Mouse (Mus musculus): ENCODE measurements around the gene Stim2. TPM values are rescaled to one million over a fixed set of nuclear protein-coding genes. Genes with fewer than 3 reads are reported as not detected.

The Stim2 gene
- total RNA-seq, 2 experiments from 2014 or later = 26.8 to 34.9 TPM

DNA sequence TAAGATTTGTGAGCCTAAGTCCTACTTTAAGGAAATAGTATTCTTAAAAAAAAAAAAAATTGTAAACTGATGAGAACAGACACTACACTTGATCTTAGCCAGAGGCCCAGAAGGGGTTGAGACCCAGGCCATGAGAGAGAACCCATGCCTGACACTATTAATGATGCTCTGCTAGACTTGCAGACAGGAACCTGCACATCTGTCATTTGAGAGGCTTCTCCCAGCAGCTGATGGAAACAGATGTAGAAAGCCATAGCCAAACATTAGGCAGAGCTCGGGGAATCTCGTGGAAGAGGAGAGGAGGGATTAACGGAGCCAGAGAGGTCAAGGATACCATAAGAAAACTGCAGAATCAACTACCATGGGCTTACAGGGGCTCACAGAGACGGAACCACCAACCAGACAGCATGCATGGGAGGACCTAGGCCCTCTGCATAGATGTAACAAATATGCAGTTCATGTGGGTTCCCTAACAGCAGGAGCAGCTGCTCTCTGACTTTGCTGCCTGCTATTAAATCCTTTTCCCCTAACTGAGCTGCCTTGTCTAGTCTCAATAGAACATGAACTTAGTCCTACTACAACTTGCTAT, 50.9 kb downstream of the Stim2 start:
- no peak for DNase-seq

DNA sequence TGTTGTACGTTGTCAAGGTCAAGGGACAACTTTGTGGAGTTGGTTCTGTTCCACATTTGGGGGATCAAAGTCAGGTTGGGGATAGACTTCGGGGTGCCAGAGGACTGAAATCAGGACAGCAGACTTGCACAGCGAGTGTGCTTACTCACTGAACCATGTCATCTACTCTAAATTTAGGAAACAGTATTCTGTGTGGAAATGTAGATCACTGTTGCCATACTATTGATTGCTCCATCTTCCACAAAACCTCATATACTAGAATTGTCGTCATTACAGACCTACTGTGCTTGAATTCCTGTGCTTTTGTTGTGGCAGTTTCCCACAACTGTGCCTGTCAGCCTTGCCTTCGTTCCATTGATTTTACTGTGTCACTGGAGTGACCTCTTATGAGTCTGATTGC, 51.6 kb downstream of the Stim2 start:
- DNase-seq = no peak

DNA sequence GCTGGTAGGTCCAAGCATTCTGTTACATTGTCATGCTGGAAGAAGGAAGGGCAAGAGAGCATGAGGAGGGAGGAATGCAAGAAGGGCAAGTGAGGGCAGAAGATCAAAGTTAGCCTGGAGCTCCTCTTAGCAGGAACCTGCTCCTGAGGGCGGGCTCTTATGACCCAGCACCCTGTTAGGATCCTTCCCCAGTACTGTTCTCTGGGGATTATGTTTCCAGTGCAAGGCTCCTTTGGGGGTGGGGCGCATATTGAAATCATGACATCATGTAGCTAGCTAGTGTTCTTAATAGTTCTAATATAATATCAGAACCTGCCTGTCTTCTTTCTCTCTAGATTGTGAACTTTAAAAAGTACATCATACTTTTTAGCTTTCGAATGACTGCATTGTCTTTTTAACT, 52.8 kb downstream of the Stim2 start:
- DNase-seq = no peak

DNA sequence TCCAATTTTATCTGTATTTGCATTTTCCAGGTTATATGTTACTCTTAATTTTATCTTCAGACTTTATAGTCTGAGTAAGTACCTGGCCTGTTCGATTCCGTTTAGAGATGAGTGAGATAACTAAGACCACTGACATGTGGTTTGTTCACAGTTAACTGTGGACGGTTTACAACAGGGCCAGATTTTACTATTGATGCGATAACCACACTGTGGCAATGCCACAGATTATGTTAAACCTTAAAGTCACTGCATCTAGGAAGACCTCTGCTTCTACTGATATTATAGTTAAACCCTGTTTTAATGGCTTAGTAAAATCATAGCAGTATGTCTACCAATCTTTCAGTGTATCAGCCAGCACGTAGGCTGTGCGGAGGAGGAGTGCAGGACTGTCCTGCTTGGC, 53.9 kb downstream of the Stim2 start:
- no peak for DNase-seq

DNA sequence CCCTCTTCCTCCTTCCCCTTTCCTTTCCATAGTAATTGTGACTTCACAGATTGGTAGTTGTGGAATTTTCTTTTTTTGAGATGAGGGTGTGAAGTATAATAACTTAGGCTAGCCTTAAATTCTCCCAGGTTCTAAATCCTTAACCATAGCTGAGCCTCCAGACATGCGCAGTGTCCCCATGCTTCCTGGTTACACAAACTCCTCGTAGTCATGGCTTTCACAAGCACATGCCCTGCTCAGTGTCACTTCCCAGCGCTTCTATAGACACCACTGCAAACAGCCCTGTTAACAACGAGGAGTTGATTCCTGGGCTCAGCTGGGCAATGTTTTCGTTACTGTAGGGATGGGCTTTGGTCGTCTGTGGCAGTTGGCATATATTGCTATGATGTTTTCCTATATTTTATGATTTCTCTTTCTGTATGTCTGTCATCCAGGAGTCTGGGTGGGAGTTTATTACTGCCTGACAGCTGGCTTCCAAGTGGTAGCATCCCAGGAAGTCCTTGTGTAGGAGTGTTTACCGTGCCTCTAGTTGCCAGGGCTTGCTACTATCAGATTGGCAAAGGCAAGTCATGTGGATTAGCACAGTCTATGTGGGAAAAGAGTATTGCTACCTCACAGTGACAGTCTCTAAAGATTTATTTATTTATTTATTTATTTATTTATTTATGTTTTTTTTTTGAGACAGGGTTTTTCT, 55.5 kb downstream of the Stim2 start:
- DNase-seq = no peak

DNA sequence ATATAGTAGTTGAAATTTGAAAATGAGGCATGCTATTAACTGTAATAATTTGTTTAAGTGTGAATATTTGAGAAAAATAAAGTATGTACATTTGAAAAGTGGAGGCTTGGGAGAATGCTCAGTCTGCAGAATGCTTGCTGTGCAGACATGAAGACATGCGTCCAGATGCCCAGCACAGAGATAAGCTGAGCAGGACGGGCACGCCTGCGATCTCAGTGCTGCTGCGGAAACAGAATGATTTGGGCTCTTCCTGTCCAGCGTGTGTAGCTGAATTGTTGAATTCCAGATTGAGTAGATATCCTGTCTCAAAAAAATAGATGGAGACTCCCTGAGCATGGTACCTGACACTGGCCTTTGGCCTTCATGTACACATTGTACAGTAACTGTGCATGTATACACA, 58.0 kb downstream of the Stim2 start:
- no peak for DNase-seq

DNA sequence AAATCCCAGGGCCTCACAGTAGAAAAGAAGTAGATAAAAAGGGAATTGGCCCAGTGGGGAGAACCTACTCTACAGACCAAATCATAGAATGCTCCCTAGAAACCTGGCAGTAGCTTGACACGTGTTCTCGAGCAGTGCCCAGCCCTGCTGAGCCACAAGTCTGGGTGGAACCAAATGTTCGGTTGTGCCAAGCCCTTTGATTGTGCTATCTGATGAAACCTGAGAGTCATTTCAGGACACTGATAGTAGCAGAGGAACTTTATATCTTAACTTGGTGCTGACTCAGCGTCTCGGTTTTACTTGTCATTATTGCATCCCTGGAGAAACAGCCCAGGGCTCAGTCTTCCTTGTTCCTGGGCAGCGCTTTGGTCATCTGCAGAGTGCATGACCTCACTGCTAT, 61.7 kb downstream of the Stim2 start:
- no peak for DNase-seq

DNA sequence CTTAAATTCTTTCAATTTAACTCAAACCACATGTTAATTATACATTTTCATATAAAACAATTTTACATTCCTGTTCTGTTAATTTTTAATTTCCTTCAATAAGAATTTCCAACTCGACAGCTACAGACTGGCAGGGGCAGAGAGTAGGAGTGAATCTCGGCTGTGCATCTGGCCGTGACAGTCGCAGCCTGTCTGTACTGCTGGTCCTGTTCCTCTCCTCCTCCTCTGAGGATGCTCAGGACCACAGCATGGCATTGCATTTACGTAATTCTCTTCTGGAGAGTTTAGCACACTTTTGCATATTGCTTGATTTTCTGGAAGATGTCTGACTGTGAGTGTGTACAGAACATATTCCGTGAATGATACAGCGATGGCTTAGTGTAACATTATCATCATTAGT, 63.8 kb downstream of the Stim2 start:
- DNase-seq = no peak

GRCm38 (mm10) chr5:54067591-54067990, 69.3 kb downstream of the Stim2 start:
- DNase-seq = no peak

DNA sequence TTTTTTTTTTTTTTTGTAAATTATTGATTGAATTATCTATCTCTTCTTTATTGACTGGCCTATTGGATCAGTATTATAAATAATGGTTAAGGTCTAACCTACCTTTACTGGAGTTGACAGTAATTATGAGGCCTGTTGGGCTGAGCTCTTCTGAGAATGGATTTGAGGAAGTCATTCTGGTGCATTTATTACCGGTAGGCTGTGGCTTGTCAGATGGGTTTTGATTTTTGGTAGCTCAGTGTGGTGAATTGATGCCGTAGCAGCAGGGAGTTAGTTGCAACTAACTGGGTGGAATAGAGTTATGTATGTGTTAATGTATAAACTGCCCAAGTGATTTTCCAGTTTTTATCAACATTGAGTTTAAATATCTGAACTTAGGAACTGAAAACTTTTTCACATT, 72.2 kb downstream of the Stim2 start:
- no peak for DNase-seq

- no peak for DNase-seq
Measured at GRCm38 (mm10) chr5:54071288-54071687, 73.0 kb downstream of the Stim2 start.

DNA sequence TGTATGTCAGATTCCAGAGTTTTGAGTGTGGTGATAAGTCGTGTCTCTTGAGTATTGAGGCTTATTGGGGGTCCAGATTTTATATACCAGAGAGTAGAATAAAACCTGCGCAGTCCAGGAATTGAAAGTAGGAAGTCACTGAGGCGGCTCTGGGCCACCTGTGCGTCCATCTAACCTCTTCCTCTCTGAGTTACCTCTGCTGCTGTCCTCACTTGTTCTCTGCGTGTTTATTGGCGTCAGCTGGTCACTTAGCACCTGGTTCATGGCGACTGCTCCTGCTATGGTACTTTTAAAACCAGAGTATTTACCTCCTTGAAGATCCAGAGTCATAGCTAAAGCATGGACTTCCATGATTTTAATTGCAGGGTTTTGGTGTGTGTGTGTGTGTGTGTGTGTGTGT, 73.4 kb downstream of the Stim2 start:
- no peak for DNase-seq

DNA sequence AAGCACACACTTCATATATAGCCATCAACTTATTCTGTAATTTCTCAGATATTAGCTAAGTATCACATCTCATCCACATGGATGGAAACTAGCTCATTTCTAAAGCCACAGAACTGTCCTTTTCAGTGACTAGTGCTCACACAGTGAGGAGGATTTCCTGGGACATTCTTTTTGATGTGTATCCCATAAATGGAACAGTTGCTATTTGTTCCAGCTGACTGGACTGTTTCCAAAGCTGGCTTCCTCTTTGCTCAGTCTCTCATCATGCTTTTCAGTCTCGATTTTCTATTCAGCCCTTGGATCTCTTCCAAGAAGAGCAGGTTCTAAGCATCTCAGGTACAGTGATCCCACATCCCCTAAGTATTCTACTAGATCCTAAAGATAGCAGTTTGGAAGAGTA, 75.0 kb downstream of the Stim2 start:
- DNase-seq = no peak

DNA sequence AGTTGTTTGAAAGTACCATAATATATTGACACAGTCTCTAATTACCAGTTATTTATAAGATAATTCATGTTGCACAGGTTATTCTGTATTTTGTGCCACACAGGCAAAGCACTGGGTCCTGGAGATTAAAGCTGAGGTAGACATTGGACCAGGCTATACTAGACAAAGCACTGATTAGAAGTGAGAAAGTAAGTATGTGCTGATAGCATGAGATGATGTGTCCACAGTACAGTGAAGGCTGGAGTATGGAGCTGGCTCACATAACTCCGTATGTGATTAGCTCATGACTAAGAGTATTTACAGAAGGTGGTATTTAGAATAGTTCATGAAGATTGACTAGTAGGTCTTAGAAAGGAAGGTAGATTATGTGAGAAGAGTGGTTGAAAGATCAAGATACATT, 81.7 kb downstream of the Stim2 start:
- DNase-seq = no peak

DNA sequence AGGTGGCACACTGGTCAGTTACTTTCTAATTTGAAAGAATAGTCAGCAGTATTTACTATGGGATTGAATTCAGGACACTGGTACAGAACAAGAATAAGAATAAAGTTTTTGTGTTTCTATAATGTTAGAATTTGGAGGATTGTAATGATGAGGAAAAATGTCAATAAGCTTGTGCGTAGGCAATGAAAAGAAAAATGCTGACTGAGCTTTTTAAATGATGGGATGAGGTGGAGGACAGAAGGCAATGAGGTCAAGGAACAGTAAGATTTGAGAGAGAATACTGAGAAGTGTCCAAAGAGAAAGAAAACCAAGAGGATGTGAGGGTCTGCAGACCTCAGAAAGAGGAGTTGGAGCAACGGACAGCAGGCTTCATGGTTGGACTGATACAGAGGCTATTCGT, 89.6 kb downstream of the Stim2 start:
- DNase-seq = no peak

GRCm38 (mm10) chr5:54098219-54098618, 99.9 kb downstream of the Stim2 start:
- no peak for DNase-seq

DNA sequence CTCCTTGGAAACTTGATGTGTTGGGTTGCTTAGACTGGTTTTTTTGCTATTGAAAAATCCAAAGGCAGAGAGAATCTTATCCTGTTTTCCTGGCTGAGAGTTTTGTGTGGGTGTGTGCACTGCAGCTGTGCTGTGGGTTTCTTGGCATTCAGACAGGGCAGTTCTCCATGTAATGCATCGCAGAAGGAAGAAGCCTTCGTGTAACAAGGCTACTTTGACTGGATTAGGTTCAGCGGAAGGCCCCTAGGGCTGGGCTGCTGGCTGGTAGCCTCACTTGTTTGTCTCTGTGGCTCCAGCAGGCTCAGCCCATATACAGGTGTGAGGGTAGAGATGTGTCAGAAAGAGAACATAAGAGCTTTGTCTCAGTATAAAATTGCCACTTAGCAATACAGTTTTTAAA, 102.6 kb downstream of the Stim2 start:
- DNase-seq = peak; percentile 49

- DNase-seq = no peak
Measured at GRCm38 (mm10) chr5:54101318-54101717, 103.0 kb downstream of the Stim2 start.

DNA sequence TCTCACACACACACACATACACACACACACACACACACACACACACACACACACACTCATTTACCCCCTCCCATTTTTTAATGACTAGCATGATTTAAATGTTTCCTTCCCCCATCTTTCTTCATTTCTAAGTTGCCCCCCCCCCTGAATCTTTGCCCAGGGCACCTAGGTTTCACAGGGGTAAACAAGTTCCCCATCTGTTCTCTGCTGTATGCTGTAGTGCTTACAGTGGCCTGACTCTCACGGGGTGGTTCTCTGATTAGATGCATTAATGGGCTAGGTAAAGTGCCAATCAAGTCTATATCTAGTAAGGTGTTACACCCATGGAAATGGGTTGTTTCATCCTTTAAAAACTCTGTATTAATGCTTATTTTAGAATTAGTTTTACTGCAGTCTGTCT, 103.7 kb downstream of the Stim2 start:
- DNase-seq = no peak

DNA sequence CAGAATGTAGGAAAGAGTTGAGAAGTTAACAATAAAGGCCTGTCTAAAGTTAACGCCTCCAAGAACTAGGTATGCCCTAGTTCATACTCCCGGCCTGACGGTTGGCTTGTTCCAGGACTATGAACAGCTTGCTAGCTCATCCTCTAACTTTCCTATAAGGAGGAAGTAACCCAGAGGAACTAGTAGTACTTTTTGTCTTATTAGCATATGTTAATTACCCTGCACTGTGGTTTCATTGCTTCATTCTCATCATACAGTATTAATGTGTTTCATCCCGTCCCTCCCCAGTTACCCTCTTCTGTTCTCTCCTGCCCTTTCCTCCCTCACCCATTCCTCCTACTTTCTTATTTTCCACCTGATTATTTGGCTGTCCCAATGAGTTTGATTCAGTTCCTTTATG, 108.4 kb downstream of the Stim2 start:
- DNase-seq = no peak

- DNase-seq = no peak
Measured at GRCm38 (mm10) chr5:54107069-54107468, 108.8 kb downstream of the Stim2 start.

DNA sequence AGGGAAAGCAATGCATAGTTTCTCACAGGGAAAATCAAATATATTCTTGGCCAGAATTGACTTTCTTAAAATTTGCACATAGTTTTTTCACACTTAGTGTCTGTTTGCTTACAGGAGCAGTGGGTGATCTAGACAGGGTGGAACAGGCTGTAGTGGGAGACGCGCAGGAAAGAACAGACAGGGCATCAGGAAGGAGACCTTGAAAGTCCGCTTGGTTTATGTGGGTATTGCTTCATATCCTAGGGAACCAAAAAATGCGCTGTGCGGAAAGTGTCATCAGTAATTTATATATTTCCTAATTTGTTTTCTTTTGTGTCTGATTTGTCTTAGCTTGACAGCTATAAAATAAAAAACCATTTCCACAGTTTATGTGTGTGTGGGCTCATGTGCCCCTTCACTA, 110.8 kb downstream of the Stim2 start:
- no peak for DNase-seq

GRCm38 (mm10) chr5:54110789-54111188, 112.5 kb downstream of the Stim2 start:
- DNase-seq = no peak

GRCm38 (mm10) chr5:54113284-54113683, 115.0 kb downstream of the Stim2 start:
- DNase-seq = no peak

DNA sequence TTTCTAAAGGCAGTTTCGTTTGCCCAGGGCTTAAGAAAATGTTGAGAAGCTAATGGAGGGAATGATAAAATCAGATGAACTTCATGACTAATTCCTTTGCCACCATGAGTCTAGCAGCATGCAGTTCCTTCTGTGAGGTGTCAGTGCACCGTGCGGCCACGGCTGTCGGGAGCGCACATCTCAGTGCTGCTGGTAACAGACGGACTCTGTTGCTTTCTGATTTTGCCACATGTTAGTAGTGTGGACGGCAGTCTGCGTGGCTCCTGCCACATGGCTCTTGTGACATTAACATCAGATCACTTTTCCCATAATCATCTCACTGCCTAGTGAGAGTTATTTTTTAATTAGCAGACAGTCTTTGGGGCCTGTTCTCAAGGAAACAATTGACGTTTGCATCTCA, 118.2 kb downstream of the Stim2 start:
- DNase-seq = no peak
